Mouse (Mus musculus) hindlimb bud, embryonic 11.5 days (tissue): ENCODE measurements around the gene Ptpre.

Source experiments
- DNase-seq: peaks from one replicate; pipeline ENCODE4 v3.0.0-alpha.2; 2012; ENCODE audit warnings: low read depth, low spot score; ENCODE audit errors: extremely low spot score

The Ptpre gene

GRCm38 (mm10) chr7:135576329-135576728 is 39.0 kb downstream of the Ptpre start:
- DNase-seq = no peak

GRCm38 (mm10) chr7:135578715-135579325 is 41.5 kb downstream of the Ptpre start:
- DNase-seq = no peak

- no peak for DNase-seq
Measured at GRCm38 (mm10) chr7:135580306-135581091, 43.2 kb downstream of the Ptpre start.

- DNase-seq = no peak
Measured at GRCm38 (mm10) chr7:135581128-135581527, 43.8 kb downstream of the Ptpre start.

DNA sequence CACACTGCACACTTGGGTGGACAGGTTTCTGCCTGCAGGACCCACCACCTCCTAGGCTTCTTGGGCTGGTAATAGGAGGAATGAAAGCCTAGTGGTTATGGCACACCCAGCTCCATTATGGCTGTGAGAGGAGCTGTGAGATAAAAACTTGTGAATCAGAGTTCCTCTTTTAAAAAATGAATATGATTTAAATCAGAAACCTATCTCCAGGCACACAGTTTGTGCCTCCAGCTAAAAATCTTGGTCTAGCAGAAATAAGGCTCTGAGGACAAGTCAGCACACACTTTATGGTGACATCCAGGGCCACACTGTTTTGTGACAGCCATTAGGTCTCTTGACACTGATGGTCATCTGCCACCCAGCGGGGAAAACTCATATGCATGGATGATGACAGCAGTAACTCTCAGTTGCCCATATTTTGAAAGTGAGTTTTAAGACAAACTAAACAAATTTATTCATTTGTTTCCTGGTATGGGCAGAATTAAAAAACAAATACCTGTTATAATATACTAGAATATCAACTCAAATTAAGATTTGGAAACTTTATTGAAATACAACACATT is 47.9 kb downstream of the Ptpre start:
- DNase-seq = no peak

- DNase-seq = no peak
Measured at GRCm38 (mm10) chr7:135586402-135586801, 49.1 kb downstream of the Ptpre start.

DNA sequence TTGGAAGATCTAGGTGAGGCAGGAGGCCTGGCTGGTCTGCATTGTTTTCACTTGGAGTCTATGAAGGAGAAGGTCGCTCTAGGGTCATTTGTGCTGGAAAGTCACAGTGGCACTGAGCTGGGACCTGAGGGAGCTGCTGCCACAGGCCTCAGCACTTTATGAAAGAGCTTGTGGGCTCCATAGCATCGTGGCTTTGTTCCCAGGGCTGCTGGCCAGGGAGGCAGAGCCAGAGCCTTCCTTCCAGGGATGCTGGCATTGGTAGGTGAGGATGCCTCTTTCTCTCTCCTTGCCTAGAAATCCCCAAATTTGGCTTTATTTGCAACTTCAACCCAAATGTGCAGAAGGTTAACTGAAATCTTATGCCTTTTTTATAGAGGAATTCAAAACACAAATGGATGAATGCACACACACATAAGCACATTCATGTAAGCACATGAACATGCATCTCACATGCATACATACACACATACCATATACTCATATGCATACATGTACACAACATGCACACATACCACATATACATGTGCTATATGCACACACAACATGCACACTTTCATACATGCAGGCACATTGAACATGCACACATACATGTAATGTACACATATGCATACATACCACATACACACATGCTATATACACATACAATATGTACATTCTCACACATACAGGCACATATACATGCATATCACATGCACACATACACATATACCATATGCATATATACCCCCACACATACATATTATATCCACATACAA is 50.7 kb downstream of the Ptpre start:
- no peak for DNase-seq

DNA sequence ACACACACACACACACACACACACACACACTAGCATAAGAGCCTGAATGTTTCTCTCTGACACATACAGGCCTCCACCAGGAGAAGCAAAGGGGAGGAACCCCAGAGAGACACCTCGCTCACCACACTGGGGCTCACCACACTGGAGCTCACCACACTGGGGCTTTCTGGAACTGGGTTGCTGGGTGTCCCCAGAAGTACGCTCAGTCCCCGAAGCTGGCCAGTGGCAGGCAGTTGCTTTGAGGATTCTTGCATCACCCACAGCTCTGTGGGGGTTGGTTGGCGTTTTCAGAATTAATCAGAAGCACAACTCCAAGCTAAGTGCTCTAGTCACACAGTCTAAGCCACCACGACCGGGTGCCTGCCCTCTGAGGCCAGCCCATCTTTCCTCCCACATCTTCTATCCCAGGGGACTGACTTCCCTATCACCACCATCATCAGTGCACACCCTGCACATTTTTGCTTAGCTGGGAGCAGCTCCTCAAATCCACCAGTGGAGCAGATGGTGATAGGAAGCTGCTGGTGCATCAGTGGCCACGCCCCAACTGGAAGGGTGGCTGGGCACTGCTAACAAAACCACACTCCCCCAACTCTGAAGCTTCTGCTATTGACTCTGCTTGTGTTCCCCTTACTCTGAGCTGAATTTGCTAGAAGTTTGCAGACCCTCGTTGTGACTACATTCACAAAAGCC is 51.5 kb downstream of the Ptpre start:
- DNase-seq = no peak

DNA sequence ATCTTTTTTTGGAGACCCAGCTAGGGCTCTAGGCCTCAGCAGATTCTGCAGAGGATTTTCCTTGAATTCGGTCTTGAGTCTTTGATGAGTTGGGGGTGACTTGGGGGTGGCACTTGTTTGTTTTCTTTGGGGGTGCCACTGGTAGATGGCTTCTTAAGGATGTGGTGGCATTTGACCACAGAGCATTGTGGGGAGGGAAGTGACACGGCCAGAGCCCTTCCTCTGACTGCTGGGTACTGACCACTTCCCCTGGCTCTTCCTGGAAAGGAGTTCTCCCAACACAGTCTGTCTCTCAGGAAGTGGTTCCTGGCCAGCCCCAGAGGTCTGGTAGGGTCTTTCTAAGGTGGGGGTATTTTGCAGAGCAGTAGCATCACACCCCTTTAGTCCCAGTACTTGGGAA is 54.2 kb downstream of the Ptpre start:
- no peak for DNase-seq

DNA sequence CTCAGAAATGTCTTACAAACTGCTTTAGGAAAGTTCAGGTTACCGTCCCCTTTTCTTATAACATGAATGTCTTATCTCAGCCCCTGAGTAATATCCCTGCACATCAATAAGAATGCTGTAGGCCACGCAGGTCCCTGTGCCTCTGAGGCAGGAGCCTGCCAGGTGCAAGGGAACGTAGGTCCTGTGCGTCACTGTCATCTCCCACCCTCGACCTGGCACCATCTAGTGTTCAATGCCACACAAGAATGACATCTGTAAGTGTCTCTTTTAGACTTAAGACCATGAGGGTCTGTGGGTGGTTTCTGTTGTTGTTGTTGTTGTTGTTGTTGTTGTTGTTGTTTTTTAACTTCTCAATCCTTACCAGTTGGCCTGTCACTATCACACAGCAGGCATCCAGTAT is 56.0 kb downstream of the Ptpre start:
- DNase-seq = no peak

DNA sequence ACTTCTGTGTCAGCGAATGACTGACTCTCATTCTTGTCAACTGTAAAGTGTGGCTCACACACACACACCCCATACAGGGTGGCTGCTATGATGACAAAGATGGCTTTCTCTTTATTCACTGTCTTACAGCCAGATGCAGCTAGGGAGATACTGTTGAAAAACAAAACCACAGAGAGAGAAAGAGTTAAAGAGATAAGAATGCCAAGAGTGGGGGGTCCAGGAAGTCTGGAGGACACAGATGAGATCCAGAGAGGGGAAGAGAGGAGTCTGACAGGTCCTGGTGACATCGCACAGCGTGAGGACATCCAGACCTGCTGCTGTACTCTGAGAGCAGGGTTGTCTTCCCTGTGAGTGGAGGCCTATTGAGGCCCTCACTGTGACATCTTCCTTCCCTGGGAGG is 56.5 kb downstream of the Ptpre start:
- no peak for DNase-seq

GRCm38 (mm10) chr7:135594676-135595075 is 57.4 kb downstream of the Ptpre start:
- no peak for DNase-seq

GRCm38 (mm10) chr7:135595640-135596174 is 58.4 kb downstream of the Ptpre start:
- DNase-seq = no peak

- DNase-seq = no peak
Measured at GRCm38 (mm10) chr7:135597006-135597405, 59.7 kb downstream of the Ptpre start.

DNA sequence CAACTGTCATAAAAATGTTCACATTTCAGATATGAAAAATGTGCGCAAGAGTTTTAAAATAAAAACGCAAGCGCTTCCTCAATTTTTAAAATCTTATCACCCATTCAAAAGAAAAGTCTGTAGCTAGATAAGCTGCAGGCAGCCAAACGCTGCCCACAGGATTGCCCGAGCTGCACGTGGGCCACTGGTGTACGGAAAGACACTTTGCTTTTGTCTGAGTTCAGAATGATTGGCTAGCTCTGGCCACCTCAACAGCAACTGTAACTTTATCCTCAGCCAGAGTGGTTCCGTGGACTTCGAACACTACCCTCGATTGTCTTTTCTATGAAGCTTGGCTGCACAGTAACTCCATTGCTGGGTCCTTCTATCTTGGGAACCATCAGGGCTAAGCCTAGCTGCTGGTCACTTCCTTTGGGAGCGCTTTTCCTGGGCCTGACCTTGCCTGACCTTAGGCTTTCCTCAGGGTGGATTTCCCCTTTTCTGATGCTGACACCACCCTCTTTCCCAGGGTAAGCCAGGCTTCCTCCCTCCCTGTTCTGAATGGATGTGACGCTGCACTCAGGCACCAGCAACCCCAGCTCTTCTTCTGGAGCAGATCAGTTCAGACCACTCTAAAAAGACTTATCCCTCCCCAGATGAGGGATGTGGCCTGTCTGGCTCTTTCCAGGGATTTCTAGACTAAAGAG is 60.5 kb downstream of the Ptpre start:
- DNase-seq = no peak

DNA sequence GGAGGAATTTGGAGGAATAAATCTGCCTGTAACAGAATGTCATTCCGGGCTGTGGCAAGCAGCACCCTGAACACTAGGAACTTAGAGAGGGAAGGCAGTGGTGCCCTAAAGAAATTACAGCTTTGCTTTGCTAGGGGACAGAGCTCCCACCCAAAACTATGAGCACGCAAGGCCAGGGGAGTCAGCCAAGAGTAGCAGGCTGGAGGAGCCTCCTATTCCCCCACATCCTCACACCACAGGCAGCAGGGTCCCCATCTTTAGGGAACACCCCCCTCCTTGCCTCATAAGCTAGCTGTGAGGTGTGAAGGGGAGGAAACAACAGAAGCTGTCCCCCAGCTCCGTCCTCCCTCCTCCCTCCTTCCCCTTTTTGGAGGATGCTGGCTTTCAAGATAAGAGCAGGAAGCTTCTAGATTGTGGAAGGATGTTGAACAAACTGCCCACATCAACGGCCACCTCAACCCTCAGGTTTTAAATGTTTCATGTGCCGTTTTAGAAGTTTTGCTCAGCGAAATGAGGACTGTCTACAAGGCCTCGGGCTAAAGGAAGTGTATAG is 61.1 kb downstream of the Ptpre start:
- no peak for DNase-seq

DNA sequence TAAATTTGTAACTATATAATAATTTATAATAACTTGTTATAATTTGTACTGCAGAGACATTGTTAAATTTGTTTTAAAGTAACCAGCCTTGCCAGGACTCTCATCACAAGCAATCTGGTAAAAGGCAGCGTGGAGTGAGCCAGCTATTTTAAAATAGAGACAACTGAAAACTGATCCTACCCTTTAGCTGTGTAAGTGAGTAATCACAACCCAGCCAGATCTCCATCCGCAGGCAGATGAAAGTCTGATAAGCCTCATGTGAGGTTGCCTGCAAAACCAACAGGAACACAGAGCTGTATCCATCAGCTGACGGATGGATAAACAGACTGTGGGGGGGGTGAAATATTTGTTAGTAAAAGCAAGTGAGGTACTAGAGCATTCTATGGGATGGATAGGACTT is 62.8 kb downstream of the Ptpre start:
- DNase-seq = no peak

- no peak for DNase-seq
Measured at GRCm38 (mm10) chr7:135601607-135602006, 64.3 kb downstream of the Ptpre start.

- no peak for DNase-seq
Measured at GRCm38 (mm10) chr7:135602265-135602664, 65.0 kb downstream of the Ptpre start.
